Mouse (Mus musculus) thymus, adult 2 months (tissue): ENCODE data around the gene Nectin4. TPM values are rescaled to one million over a fixed set of nuclear protein-coding genes. Genes with fewer than 3 reads are reported as not detected.

Experiments used
- DNase-seq: peaks from one replicate; pipeline ENCODE4 v3.0.0; 2021
- H3K27ac ChIP-seq: fragments of 200-500 bp; 2 replicates; pipeline ENCODE4 v1.5.1; 2012; ENCODE audit warnings: low read length, control low read depth; ENCODE audit not compliant: control insufficient read depth, insufficient read depth
- H3K27me3 ChIP-seq: fragments of 200-500 bp; 2 replicates; pipeline ENCODE4 v1.6.1; 2012; ENCODE audit warnings: mild to moderate bottlenecking, low read length, moderate library complexity, mixed read lengths; ENCODE audit not compliant: control insufficient read depth, insufficient read depth
- H3K36me3 ChIP-seq: fragments of 200-500 bp; 2 replicates; pipeline ENCODE4 v1.6.1; 2012; ENCODE audit warnings: mild to moderate bottlenecking, low read length, moderate library complexity; ENCODE audit not compliant: control insufficient read depth, insufficient read depth
- H3K4me1 ChIP-seq: fragments of 200-500 bp; replicated peaks from 2 replicates; pipeline ENCODE4 v1.6.1; 2012; ENCODE audit warnings: low read length; ENCODE audit not compliant: control insufficient read depth, insufficient read depth
- H3K4me3 ChIP-seq: fragments of 200-500 bp; 2 replicates; pipeline ENCODE4 v1.5.1; 2012; ENCODE audit warnings: mild to moderate bottlenecking, low read length, control low read depth, moderate library complexity; ENCODE audit not compliant: control insufficient read depth, insufficient read depth
- CTCF ChIP-seq: fragments of 200-500 bp; IDR thresholded peaks from 2 replicates; pipeline ENCODE4 v1.5.1; 2012; ENCODE audit warnings: mild to moderate bottlenecking, control low read depth, low read length, moderate library complexity, borderline replicate concordance; ENCODE audit not compliant: control insufficient read depth, poor library complexity, insufficient read depth; ENCODE audit errors: extremely low read depth
- POLR2A ChIP-seq: fragments of 200-500 bp; IDR thresholded peaks from 2 replicates; pipeline ENCODE4 v1.6.1; 2012; ENCODE audit warnings: mild to moderate bottlenecking, low read length, control low read depth, moderate library complexity; ENCODE audit not compliant: control insufficient read depth, poor library complexity, insufficient read depth; ENCODE audit errors: extremely low read depth
- WGBS: fragments of 180-500 bp; shearing (Covaris S2); methylation state at CpG from one replicate; pipeline ENCODE4 v1.1.7; 2018; 5-methylcytosine and 5-hydroxymethylcytosine counted together
- polyA plus RNA-seq: library from polyadenylated mRNA; depleted of rRNA; stranded (reverse); fragments of >200 nt; gene quantifications from 2 replicates; pipeline ENCODE4 v1.2.3, GENCODE M21; 2012

The Nectin4 gene
- polyA plus RNA-seq, 1 experiment = 3.5 TPM

DNA sequence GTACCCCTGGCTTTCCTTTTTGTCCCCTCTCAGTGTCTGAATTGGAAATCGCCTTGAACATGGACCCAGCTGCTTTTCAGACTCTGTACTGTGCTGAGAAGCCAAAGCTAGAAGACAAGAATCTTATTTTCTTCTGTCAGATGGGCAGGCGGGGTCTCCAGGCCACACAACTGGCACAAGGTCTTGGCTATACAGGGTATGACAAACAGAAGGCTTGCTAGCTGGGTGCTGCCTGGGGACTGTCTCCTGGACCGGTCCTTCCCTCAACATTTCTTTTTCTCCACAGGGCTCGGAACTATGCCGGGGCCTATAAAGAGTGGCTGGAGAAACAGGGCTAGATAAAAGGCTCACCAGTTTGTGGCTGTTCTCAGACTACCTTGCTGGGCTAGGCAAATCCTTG is 50.0 kb downstream of the Nectin4 start:
- no peak overlapping the region for H3K4me3 ChIP-seq
- H3K36me3 ChIP-seq = peaks cover 50% of the 10 kb centered on the region
- H3K27ac ChIP-seq = no peak overlapping the region
- no peaks in the 10 kb centered on the region for H3K27me3 ChIP-seq
- WGBS = 95% methylated on average over 5 of the region's 5 CpGs
- no peaks in the 10 kb centered on the region for H3K4me1 ChIP-seq
- DNase-seq = no peak
- TF ChIP-seq CTCF (no peak), POLR2A (no peak)

DNA sequence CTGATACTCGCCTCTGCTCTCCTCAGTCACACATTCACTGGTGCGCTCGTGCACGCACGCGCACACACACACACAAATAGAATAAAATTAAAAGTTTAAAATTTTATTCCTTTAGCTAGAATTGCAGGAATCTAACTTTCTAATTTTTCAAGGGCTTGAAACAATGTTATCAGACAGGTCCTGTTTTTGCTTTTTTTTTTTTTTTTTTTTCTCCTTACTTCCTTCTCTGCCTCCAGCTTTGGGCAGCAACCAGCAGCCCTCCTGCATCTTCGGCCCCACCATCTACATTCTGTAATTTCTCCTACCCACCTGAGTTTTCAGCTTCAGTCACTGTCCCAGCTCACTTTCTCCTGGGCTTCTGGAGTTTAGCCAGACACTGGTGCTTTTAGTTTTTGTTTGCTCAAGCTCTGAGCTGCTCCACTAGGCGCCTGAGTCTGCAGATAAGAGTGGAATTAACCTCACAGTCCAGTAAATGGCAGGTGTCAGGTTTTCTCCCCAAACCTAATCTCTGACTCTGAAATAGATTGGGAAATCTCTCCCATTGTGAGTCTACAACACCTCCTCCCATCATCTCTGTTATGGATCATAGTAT is 52.7 kb downstream of the Nectin4 start:
- Histone ChIP-seq H3K4me3 (no peak overlapping the region), H3K4me1 (no peaks in the 10 kb centered on the region), H3K27ac (no peak overlapping the region), H3K36me3 (peaks cover 25% of the 10 kb centered on the region), H3K27me3 (no peaks in the 10 kb centered on the region)
- TF ChIP-seq CTCF (no peak), POLR2A (no peak)
- DNase-seq = no peak
- 92% methylated on average over 8 of the region's 8 CpGs for WGBS

DNA sequence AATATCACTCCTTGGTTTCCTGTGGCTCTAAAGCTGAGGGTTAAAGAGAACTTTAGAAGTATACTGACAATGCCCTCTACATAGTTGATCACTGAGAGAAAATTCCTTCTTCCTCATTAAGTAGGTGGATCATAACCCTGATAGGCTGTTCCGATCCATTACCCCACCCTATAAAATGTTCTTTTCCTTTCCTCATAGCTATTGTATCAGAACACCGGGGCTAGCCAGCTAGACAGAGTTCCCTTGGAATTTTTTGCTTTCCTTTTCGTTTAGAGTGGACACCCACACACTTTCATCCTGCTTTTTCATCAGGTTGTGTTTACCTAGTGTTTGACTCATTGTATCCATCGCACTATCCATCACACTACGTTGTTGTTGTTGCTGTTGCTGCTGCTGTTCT is 54.7 kb downstream of the Nectin4 start:
- DNase-seq = no peak
- H3K4me3 ChIP-seq = no peak overlapping the region
- no peaks in the 10 kb centered on the region for H3K4me1 ChIP-seq
- 82% methylated on average over 5 of the region's 5 CpGs for WGBS
- H3K36me3 ChIP-seq = peaks cover 5% of the 10 kb centered on the region
- no peaks in the 10 kb centered on the region for H3K27me3 ChIP-seq
- no peak for TF ChIP-seq CTCF
- TF ChIP-seq POLR2A = no peak
- H3K27ac ChIP-seq = no peak overlapping the region

DNA sequence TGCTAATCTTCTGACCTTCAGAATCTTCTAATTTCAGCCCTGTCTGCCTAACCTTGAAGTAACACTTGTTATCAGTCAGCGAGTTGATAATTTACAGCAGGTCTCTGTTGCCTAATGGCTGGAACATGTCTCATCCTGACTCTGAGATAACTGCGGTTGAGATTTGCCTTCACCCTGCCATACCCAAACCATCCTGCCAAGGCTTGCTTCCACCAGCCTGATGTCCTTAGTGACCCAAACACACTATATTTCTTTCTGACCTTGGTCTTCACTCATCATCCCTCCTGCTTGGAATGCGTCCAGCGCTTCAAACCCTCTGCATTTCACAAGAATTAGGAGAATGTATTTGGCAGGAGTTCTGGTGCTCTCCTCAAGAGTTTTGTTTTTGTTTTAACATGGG is 55.2 kb downstream of the Nectin4 start:
- no peak overlapping the region for H3K27ac ChIP-seq
- WGBS = 89% methylated on average over 4 of the region's 4 CpGs
- DNase-seq = no peak
- H3K4me1 ChIP-seq = no peaks in the 10 kb centered on the region
- H3K36me3 ChIP-seq = no peaks in the 10 kb centered on the region; the same call in 1 of the 2 replicates
- H3K27me3 ChIP-seq = no peaks in the 10 kb centered on the region
- TF ChIP-seq POLR2A = no peak
- no peak overlapping the region for H3K4me3 ChIP-seq

DNA sequence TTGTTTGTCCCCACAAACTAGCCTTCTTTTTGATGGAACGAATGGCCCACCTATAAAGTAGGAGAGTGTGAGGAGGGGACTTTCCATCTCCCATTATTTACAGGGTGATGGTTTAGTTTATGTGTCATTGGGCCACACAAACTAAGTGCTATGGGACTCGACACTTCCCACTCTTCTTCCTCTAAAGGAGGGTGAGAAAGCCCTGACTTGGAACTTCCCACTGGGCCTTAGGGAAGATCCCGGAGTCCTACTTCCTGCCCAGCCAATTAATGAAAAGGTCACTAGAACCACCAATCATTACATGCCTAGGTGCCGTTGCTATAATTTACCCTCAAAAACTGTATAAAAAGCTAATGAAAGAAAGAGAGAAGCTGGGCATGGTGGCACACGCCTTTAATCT is 62.3 kb downstream of the Nectin4 start:
- H3K36me3 ChIP-seq = no peaks in the 10 kb centered on the region
- TF ChIP-seq CTCF = no peak
- no peak for TF ChIP-seq POLR2A
- 0 out of 2 replicates have a peak, but pooled peaks cover 2% of the 10 kb centered on the region for H3K27me3 ChIP-seq
- no peak overlapping the region for H3K4me3 ChIP-seq
- DNase-seq = no peak
- H3K4me1 ChIP-seq = peaks cover 1% of the 10 kb centered on the region; the same call in 1 of the 2 replicates
- WGBS = 83% methylated on average over 5 of the region's 5 CpGs
- H3K27ac ChIP-seq = no peak overlapping the region

DNA sequence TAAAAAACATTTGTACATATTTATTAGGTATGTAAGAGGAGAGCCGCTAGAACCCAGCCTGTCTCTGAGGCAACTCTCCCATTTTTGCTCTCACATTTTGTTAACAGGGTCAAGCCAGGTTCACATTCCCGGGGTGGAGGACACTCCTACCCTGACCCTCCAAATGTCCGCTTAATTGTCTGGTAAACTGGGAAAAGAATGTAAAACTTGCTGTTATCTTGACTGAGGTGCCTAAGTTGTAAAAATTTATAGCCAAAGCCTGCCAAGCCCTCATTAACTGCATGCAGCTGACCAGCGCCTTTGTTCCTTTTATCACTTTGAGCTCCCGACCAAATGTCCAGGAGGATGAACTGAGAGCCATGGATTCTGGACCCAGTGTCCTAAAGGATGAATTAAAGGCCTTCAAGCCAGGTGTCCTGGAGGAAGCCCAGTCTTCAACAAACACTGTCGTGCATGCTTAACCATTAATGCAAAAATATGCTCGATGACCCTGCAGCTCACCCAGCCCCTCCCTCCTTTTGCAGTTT is 65.5 kb downstream of the Nectin4 start:
- Histone ChIP-seq H3K27ac (no peak overlapping the region), H3K4me3 (no peak overlapping the region), H3K36me3 (no peaks in the 10 kb centered on the region), H3K4me1 (peaks cover 10% of the 10 kb centered on the region), H3K27me3 (peaks cover 10% of the 10 kb centered on the region)
- no peak for DNase-seq
- TF ChIP-seq CTCF = no peak
- TF ChIP-seq POLR2A = no peak
- WGBS = 83% methylated on average over 7 of the region's 7 CpGs

DNA sequence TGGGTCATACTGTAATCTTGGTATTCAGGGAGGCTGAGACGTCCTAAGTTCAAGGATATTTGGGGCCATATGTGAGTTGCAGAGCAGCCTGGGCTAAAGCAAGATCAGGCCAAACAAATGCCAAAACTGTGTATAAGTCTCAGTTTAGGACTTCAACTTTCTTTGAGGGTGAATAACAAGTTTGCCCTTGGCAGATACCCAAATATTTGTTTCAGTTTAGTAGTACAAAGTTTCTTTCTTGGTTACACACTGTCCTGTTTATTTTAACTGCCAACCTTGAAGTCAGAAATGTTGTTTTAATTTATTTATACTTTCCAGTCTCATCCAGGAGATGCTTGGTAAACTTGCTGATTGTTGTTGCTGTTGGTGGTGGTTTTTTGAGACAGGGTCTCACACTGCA is 66.1 kb downstream of the Nectin4 start:
- DNase-seq = no peak
- no peak for TF ChIP-seq CTCF
- TF ChIP-seq POLR2A = no peak
- Histone ChIP-seq H3K27me3 (peaks cover 10% of the 10 kb centered on the region), H3K4me1 (peaks cover 10% of the 10 kb centered on the region), H3K27ac (no peak overlapping the region), H3K4me3 (no peak overlapping the region), H3K36me3 (no peaks in the 10 kb centered on the region)
- WGBS = 75% methylated on average over 1 of the region's 1 CpGs
